Mouse (Mus musculus) kidney, adult 2 months (tissue): Measurements from ENCODE around the gene Maoa. TPM values are rescaled to one million over a fixed set of nuclear protein-coding genes. Genes with fewer than 3 reads are reported as not detected.

Experiments
- DNase-seq: peaks from one replicate; pipeline ENCODE4 v3.0.0; 2021
- H3K27ac ChIP-seq: fragments of 200-500 bp; 2 replicates; pipeline ENCODE4 v1.5.1; 2012; ENCODE audit warnings: low read depth, low read length, control low read depth, inconsistent platforms; ENCODE audit not compliant: insufficient read depth
- H3K27me3 ChIP-seq: fragments of 200-500 bp; replicated peaks from 2 replicates; pipeline ENCODE4 v1.6.1; 2012; ENCODE audit warnings: mild to moderate bottlenecking, moderate library complexity, low read length, inconsistent platforms; ENCODE audit not compliant: control insufficient read depth, insufficient read depth
- H3K36me3 ChIP-seq: fragments of 200-500 bp; 2 replicates; pipeline ENCODE4 v1.6.1; 2012; ENCODE audit warnings: mild to moderate bottlenecking, moderate library complexity, low read length, inconsistent platforms; ENCODE audit not compliant: control insufficient read depth, insufficient read depth
- H3K4me1 ChIP-seq: fragments of 200-500 bp; 2 replicates; pipeline ENCODE4 v1.6.1; 2011; ENCODE audit warnings: low read length; ENCODE audit not compliant: control insufficient read depth, insufficient read depth
- H3K4me3 ChIP-seq: fragments of 200-500 bp; 2 replicates; pipeline ENCODE4 v1.5.1; 2011; ENCODE audit warnings: mild to moderate bottlenecking, low read depth, low read length, control low read depth; ENCODE audit not compliant: insufficient read depth
- CTCF ChIP-seq: fragments of 200-500 bp; conservative IDR thresholded peaks from 2 replicates; pipeline ENCODE4 v1.5.1; 2011; ENCODE audit warnings: low read depth, mild to moderate bottlenecking, control low read depth, low read length, moderate library complexity, mixed read lengths; ENCODE audit not compliant: insufficient read depth, insufficient read length
- POLR2A ChIP-seq: fragments of 200-500 bp; IDR thresholded peaks from one replicate; pipeline ENCODE4 v1.6.1; 2011; ENCODE audit warnings: low read depth, low read length, control low read depth
- WGBS: fragments of 180-500 bp; shearing (Covaris S2); methylation state at CpG from one replicate; pipeline ENCODE4 v1.1.7; 2018; 5-methylcytosine and 5-hydroxymethylcytosine counted together
- polyA plus RNA-seq: library from polyadenylated mRNA; depleted of rRNA; stranded (reverse); fragments of >200 nt; gene quantifications from 2 replicates; pipeline ENCODE4 v1.2.3, GENCODE M21; 2012; rRNA removed

The Maoa gene
- 3.5 and 5.0 TPM in 2 replicates for polyA plus RNA-seq

DNA sequence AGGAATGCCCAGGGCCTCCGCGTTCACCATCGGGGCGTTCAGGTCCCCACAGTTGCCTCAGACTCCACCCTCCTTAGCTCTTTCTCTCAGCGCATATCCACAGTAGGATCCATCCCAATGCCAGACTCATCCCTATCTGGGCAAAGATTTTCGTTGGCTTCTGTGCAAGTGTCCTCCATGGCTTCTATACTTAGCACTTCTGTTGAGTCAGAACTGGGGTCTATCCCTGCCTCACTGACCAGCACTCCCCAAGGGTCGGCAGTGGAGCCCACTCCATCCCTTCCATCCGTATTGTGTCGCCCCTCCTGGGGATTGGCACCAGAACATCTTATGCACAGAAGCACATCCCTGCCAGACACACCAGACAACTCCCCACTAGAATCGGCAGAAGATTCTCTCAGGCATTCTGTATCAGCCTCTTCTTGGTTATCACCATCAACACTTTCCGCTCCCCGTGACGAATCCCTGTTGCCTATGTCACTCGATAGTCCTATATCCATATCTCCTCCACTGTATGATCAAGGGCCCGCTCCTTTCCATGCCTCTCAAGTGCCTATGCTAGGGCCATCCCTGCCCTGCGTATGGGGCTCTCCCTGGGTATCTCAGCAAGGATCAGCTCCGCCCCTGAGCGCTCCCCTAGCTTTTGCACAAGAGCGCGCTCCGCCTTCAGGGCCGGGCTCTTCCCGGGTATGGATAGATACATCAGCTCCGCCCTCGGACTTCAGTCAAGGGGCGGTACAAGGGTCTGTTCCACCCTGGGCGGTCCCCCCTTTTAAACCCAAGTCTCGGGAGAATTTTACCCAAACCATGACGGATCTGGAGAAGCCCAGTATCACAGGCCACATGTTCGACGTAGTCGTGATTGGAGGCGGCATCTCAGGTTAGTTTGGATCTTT is at the start of gene Maoa:
Gene Maoa, plus strand, starts transcription at position 665 of the 896 bp plus-strand sequence.
- H3K4me1 ChIP-seq, result no peaks in the 10 kb centered on the region
- peak; percentile 73 for DNase-seq
- 2% methylated on average over 33 of the region's 33 CpGs for WGBS
- peak within 1 kb of the TSS; percentile 63 for H3K4me3 ChIP-seq
- no peaks in the 10 kb centered on the region for H3K27me3 ChIP-seq
- H3K36me3 ChIP-seq, result no peaks in the 10 kb centered on the region
- no peak within 1 kb of the TSS for H3K27ac ChIP-seq
- TF ChIP-seq CTCF, result no peak
- no peak for TF ChIP-seq POLR2A

DNA sequence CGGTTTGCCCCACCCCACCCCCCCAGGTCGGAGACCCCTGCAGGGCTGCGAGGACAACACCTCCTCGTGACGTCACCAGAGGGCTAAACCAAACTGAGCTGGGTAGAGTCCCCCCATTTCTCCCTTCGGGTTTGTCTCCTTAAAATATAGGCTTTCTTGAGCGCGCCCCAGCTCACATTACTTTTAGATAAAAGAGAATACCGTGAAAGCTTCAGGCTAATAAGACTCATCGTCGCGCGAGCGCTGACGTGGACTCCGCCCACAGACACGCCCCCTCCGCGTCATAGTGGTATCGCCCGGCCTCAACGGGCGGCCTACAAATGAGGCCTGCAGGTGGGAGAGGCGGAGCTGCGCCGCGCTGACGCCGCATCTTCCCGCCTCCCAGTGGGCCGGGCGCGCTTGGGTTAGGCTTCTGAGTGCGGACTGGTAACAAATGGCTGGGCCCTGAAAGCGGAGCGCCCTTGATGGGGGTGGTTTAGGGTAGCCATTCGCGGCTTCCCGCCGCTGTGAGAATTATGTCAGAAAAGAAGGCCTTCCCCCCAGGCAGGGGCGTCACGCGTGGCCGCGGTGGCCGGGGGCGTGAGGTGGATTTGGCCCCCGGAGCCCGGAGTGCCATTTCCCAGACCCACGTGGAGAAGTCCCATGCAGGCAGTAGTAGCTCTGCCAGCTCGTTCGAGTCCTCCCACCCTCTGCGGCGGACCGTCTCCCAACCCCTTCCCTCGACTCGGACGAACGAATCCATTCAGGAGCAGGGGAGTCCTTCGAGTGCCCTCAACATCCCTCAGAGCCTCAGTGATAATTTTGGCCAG is 1.1 kb upstream of the Maoa start:
- Histone ChIP-seq H3K27ac (peak overlapping the region; percentile 87; the same call in 1 of the 2 replicates), H3K36me3 (no peaks in the 10 kb centered on the region), H3K27me3 (no peaks in the 10 kb centered on the region), H3K4me1 (no peaks in the 10 kb centered on the region), H3K4me3 (peak overlapping the region; percentile 63)
- TF ChIP-seq POLR2A, result no peak
- TF ChIP-seq CTCF, result no peak
- peak; percentile 92 for DNase-seq
- WGBS, result under 1% methylated on average over 56 of the region's 60 CpGs

DNA sequence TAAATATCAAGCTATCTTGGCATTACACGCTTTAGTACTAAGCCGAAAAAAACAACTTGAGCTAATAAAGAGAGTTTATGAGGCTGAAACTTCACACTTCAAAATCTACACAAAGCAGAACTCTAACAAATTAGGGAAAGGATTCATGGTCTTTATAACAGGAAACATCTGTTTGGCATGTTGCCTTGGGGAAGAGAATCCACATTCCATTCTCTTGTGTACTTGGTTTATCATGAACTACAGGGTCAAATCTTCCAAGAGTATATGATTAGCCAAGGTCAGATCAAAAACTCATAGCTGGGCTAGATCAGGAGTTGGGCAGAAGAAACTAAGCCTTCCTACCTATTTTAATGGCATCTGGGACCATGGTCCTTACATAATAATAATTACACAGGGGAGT is 37.0 kb downstream of the Maoa start:
- TF ChIP-seq POLR2A (no peak), CTCF (no peak)
- WGBS, result 18% methylated on average over 2 of the region's 2 CpGs
- peak; percentile 46 for DNase-seq
- Histone ChIP-seq H3K4me1 (no peaks in the 10 kb centered on the region), H3K27me3 (no peaks in the 10 kb centered on the region), H3K4me3 (no peak overlapping the region), H3K36me3 (no peaks in the 10 kb centered on the region), H3K27ac (no peak overlapping the region)

DNA sequence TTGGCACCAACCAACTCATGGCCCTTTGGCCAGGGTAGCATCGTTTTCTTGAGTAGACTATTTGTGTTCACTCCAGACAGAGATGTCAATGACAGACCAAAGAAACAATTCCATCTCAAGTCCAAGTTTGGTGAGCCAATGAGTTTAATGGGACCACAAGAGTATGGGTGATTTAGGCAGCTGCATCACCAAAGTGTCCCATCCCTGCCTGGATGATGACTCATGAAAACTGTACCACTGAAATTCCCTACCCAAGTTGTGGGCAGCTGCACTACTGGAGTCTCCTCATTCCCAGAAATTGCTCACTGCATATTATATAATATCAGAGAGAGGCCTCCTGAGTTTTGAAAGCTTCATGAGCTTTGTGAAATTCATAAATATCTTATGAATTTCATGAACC is 86.6 kb downstream of the Maoa start:
- Histone ChIP-seq H3K27ac (no peak overlapping the region), H3K36me3 (no peaks in the 10 kb centered on the region), H3K4me1 (no peaks in the 10 kb centered on the region), H3K27me3 (no peaks in the 10 kb centered on the region), H3K4me3 (no peak overlapping the region)
- 85% methylated on average over 1 of the region's 1 CpGs for WGBS
- DNase-seq, result no peak
- TF ChIP-seq CTCF (no peak), POLR2A (no peak)

DNA sequence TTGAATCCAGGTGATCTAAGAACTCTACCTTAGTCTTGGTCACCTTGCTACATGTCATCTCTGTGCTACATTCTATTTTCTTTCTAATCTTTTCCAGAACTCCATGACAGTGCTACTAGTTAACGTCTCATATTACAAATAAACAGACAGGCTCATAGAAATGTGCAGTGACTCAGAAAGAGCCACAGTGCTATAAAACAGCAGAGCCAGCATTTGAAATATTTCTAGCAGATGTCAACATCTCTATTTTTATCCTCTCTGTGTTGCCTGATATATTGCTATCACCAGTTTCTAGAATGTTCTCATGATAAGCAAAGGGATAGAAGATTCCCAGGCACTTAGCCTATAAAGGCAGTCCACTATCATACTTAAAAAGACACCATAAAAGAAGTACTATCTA is 94.5 kb downstream of the Maoa start:
- 44% methylated on average over 1 of the region's 1 CpGs for WGBS
- Histone ChIP-seq H3K4me3 (no peak overlapping the region), H3K36me3 (no peaks in the 10 kb centered on the region), H3K4me1 (no peaks in the 10 kb centered on the region), H3K27me3 (no peaks in the 10 kb centered on the region), H3K27ac (no peak overlapping the region)
- DNase-seq, result no peak
- no peak for TF ChIP-seq CTCF
- TF ChIP-seq POLR2A, result no peak

Other genes with a start within 250 kb of the Maoa start
- not detected in 2 replicates for gene Cypt1, start 96.8 kb upstream of the Maoa start, polyA plus RNA-seq
- 2.1 and 3.2 TPM in 2 replicates for gene Maob, start 197.7 kb downstream of the Maoa start, polyA plus RNA-seq